Mouse (Mus musculus) megakaryocyte, embryonic 14.5 days (primary cell): ENCODE data around the gene Grtp1. TPM values are rescaled to one million over a fixed set of nuclear protein-coding genes. Genes with fewer than 3 reads are reported as not detected.

ENCODE experiments used
- H3K27me3 ChIP-seq: replicated peaks from 2 replicates; pipeline ENCODE3; 2012; ENCODE audit warnings: inconsistent platforms
- H3K36me3 ChIP-seq: replicated peaks from 2 replicates; pipeline ENCODE3; 2012; ENCODE audit warnings: low read length, inconsistent platforms, mixed read lengths
- H3K4me1 ChIP-seq: 2 replicates; pipeline ENCODE4 v1.6.1; 2012; ENCODE audit warnings: inconsistent platforms
- H3K4me3 ChIP-seq: replicated peaks from 2 replicates; pipeline ENCODE3; 2012; ENCODE audit warnings: moderate library complexity, mild to moderate bottlenecking, inconsistent platforms
- H3K9me3 ChIP-seq: 2 replicates; pipeline ENCODE4 v1.6.1; 2012; ENCODE audit warnings: inconsistent platforms
- FLI1 ChIP-seq: IDR thresholded peaks from 2 replicates; pipeline ENCODE4 v1.6.1; 2012; ENCODE audit warnings: low read length, inconsistent platforms, mixed read lengths
- GATA1 ChIP-seq: IDR thresholded peaks from 3 replicates; pipeline ENCODE4 v1.6.1; 2012; ENCODE audit warnings: mixed read lengths, low read length, inconsistent platforms, borderline replicate concordance
- polyA plus RNA-seq: library from polyadenylated mRNA; stranded (reverse); fragments of >175 nt; gene quantifications from 2 replicates; pipeline ENCODE4 v1.2.3, GENCODE M21; 2012; ENCODE audit warnings: low replicate concordance; ENCODE audit not compliant: insufficient read depth

Grtp1 gene
- polyA plus RNA-seq, 1 experiment, result 26.7 TPM

DNA sequence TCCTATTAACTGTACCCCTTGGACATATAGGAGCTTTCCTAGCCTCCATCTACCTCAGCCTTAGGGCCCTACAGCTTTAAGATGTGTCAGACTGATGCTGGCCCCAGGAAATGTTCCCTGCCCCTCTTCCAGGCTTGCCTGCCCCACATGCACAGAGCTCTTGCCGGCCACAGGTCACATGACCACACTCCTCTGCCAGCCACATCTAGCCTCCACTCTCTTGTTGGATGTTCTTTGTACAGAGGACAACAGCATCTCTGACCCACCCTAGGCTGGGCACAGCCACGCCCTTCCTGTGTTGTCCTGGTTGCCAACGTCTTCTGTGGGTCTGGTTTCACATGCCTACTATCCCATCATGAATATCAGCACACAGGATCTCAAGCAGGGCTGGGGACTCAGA lies 26.8 kb upstream of the Grtp1 start:
- Histone ChIP-seq H3K4me3 (no peak overlapping the region), H3K4me1 (peaks cover 35% of the 10 kb centered on the region), H3K27me3 (peaks cover 96% of the 10 kb centered on the region), H3K9me3 (no peaks in the 10 kb centered on the region), H3K36me3 (no peaks in the 10 kb centered on the region)
- TF ChIP-seq GATA1, result no peak
- TF ChIP-seq FLI1, result no peak

DNA sequence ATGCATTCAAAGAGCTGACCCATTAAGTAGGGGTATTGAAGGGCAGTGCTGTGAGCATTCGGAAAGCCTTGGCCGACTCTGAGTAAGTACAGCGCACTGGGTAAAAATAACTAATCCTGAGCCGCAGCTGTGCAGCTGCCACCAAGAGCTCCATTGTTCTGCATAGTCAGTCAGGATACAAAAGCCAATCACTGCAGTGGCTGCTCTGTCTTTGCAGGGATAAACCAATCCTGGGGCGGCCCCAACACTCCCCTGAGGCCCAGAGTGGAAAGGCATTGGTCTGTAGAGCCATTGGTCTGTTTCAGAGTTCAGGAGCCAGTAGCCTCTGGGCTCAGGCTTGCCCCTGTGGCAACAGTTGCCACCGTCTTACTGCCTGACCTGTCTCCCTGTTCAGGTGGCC lies 25.9 kb upstream of the Grtp1 start:
- peaks cover 33% of the 10 kb centered on the region for H3K4me1 ChIP-seq
- no peaks in the 10 kb centered on the region for H3K36me3 ChIP-seq
- no peaks in the 10 kb centered on the region for H3K9me3 ChIP-seq
- no peak overlapping the region for H3K4me3 ChIP-seq
- peaks cover 98% of the 10 kb centered on the region for H3K27me3 ChIP-seq
- TF ChIP-seq FLI1 (no peak), GATA1 (no peak)

DNA sequence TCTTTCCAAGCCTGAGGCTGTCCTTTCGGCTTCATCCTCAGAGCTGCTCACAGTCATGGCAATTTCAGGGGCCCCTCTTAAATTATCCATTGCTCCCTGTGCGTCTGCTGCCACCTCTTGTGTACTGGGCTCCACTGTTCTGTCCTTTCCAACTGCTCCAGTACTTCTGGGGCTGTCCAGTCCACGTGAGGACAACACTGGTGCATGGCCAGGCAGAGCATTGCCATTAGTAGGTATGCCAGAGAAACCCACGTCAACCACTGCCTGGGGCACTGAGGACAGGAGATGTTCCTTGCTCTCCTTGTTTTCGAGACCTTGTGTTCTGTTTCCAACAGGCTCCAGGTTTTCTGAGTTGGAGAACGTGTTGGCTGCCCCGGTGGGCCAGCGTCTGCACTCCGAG lies 24.0 kb upstream of the Grtp1 start:
- H3K36me3 ChIP-seq, result no peaks in the 10 kb centered on the region
- H3K27me3 ChIP-seq, result peaks cover 92% of the 10 kb centered on the region
- H3K4me3 ChIP-seq, result no peak overlapping the region
- peaks cover 36% of the 10 kb centered on the region for H3K4me1 ChIP-seq
- no peaks in the 10 kb centered on the region for H3K9me3 ChIP-seq
- TF ChIP-seq FLI1 (no peak), GATA1 (no peak)

DNA sequence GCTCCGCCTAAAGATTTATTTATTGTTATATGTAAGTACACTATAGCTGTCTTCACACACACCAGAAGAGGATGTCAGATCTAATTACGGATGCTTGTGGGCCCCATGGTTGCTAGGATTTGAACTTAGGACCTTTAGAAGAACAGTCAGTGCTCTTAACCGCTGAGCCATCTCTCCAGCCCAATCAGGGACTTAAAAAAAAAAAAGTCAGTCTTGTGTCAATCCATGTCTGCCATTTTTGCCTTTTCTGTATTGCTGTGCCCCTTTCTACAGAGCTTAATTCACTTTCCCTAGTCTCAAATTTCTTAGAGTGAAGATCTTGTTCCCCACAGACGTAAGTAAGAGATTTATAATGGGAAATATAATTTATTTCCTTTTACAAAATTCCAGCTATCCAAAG lies 18.0 kb upstream of the Grtp1 start:
- peaks cover 46% of the 10 kb centered on the region for H3K27me3 ChIP-seq

DNA sequence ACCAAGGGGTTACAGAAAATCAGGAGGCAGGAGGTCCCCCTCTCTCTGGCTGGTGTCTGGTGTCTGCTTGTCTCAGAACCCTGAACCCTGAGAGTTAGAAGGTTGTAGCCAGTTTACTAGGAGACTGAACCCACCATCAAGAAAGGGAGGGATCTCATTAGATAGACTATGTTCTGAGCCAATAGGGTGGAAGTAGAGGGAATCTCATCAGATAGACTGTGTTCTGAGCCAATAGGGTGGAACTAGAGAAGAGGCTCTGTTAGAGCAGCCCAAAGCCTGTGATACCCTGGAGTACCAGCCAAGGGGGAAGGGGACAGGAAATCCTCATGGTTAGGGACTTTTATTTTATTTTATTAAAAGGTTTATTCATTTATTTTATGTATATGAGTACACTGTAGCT lies 17.6 kb upstream of the Grtp1 start:
- H3K9me3 ChIP-seq, result no peaks in the 10 kb centered on the region
- no peaks in the 10 kb centered on the region for H3K36me3 ChIP-seq
- peaks cover 42% of the 10 kb centered on the region for H3K27me3 ChIP-seq
- H3K4me3 ChIP-seq, result no peak overlapping the region
- peaks cover 50% of the 10 kb centered on the region for H3K4me1 ChIP-seq
- TF ChIP-seq GATA1 (no peak), FLI1 (no peak)

More for the DNA sequence above, 18.0 kb upstream of the Grtp1 start:
- H3K4me1 ChIP-seq, result peaks cover 50% of the 10 kb centered on the region
- H3K36me3 ChIP-seq, result no peaks in the 10 kb centered on the region
- no peaks in the 10 kb centered on the region for H3K9me3 ChIP-seq
- no peak for TF ChIP-seq FLI1
- TF ChIP-seq GATA1, result no peak
- no peak overlapping the region for H3K4me3 ChIP-seq

DNA sequence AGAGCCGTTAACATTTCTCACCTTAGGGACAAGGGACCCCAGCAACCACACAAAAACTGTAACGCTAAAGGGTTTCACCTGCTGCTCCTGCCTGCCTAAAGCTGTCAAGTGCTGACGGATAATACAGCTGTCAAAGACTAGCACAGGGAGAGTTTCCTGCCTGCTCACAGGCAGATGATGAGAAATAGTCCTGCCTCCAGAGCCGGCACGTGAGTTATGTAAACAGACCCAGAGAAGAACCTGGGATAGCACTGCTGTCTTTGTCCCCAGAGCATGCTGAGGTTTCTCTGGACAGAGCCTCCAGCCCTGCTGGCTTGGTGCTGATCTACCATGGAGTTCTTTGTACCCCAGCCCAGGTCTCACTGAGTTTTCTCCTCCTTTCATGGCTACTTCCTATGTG lies 16.7 kb upstream of the Grtp1 start:
- no peaks in the 10 kb centered on the region for H3K9me3 ChIP-seq
- H3K4me1 ChIP-seq, result peaks cover 57% of the 10 kb centered on the region
- no peak overlapping the region for H3K4me3 ChIP-seq
- H3K36me3 ChIP-seq, result no peaks in the 10 kb centered on the region
- peaks cover 33% of the 10 kb centered on the region for H3K27me3 ChIP-seq
- TF ChIP-seq GATA1, result no peak
- no peak for TF ChIP-seq FLI1

DNA sequence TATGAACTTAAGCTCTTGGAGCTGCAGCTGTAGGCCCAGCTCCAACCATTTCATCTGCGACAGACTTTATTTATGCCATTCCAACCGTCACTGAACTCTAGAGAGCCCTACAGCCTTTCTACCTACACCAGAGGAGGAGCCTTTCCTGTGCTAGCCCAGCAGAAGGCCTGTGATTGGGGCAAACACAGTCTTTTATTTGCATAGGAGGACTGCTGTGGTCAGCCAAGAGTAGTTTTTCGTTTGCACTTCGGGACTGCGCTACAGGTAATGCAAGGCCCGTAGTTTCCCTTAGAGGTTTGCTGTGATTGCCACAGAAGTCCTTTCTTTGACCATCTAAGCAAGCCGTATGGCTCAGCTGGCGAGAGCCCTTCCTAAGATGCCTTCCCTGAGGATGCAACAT lies 16.0 kb upstream of the Grtp1 start:
- no peak overlapping the region for H3K4me3 ChIP-seq
- peaks cover 26% of the 10 kb centered on the region for H3K27me3 ChIP-seq
- H3K9me3 ChIP-seq, result no peaks in the 10 kb centered on the region
- TF ChIP-seq FLI1, result no peak
- no peak for TF ChIP-seq GATA1
- H3K4me1 ChIP-seq, result peaks cover 60% of the 10 kb centered on the region
- H3K36me3 ChIP-seq, result no peaks in the 10 kb centered on the region

DNA sequence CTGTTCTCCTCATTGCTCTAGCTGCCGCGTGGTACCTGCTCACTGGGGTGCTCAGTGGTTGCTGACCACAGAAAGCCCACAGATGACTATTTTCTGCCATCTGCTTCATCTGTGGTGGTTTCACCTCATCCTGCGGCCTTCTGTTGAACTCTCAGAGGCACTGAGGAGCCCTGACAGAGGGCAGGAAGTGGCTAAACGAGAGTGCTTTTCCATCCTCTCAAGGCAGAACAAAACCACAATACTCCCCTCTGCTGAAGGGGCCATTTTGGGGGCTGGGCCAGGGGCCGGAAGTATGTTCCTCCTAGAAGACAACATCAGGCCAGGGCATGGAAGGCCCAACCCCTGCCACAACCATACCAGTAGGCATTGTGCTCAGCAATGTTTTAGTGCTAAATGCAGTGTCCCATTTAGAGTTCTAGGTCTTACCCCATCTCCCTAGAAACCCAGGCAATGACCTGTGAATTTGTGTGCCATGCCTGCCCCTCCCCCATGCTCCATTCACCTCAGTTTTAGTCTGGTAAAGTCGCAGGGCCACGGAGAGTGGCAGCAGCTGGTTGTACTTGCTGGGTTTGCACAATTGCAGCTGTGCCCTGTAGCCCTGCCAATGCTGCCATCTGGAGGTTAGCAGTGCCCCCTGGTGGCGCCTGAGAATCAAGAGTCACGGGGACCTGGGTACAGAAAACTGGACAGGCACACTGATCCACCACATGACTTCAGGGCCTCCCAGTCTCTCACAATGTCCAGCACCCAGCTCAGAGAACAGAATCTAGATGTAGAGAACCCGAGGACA lies 13.3 kb upstream of the Grtp1 start:
- H3K36me3 ChIP-seq, result no peaks in the 10 kb centered on the region
- peak overlapping the region; percentile 89 for H3K4me3 ChIP-seq

DNA sequence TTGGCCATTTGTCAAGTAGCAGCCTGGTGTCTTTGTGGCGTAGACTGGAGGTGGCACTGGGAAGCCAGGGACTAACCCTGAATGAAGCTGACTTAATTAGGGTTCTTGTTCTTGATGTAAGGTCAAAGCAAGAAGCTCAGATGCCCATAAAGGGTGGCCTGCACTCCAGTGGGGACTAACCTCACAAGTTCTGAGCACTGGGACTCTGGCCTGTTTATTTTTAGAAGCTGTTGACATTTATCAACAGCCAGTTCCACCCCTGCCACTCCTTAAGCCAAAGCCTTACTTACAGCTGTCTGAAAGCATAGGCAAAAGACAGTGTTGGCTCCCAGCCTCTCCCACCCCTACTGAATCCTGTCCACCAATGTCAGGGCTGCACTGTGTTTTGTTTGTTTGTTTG lies 9.3 kb upstream of the Grtp1 start:
- Histone ChIP-seq H3K36me3 (peaks cover 8% of the 10 kb centered on the region), H3K4me3 (peak overlapping the region; percentile 83), H3K27me3 (no peaks in the 10 kb centered on the region), H3K9me3 (no peaks in the 10 kb centered on the region), H3K4me1 (peaks cover 93% of the 10 kb centered on the region)
- TF ChIP-seq GATA1, result no peak
- TF ChIP-seq FLI1, result no peak

More for the DNA sequence above, 13.3 kb upstream of the Grtp1 start:
- H3K4me1 ChIP-seq, result peaks cover 78% of the 10 kb centered on the region
- TF ChIP-seq FLI1, result 0 out of 2 replicates have a peak, but pooled peaks have one; percentile 43
- no peak for TF ChIP-seq GATA1
- no peaks in the 10 kb centered on the region for H3K9me3 ChIP-seq
- peaks cover 7% of the 10 kb centered on the region for H3K27me3 ChIP-seq

DNA sequence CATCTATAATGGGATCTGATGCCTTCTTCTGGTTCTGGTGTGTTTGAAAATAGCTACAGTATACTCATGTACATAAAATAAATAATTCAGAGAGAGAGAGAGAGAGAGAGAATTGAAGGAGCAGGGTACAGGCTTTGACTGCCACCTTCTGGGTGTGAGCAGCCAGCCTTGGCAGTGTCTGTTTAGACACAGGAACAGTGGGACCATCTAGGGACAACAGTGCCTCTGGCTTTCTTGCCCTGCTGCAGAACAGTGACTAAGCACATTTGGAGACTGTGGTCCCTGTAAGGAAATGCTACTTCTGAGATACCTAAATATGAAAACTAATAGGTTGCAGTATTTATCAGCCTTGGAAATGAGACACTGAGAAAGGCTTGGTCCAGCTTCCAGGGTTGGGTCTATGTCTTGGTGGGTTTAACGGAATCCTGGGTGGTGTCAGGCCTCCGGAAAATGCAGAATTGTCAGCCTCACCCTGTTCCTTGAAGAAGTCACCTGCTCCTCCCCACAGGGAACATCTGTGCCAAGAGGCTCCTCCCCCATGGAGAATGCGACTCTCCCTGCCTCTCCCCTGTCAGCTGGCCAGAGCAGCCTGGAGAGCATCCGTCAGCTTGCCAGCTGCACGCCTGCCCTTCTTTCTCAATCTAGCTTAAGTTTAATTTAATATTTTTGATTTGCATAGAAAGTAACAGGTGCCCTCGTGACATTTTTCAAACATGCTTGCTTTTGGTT lies 8.4 kb upstream of the Grtp1 start:
- H3K27me3 ChIP-seq, result no peaks in the 10 kb centered on the region
- peaks cover 17% of the 10 kb centered on the region for H3K36me3 ChIP-seq
- no peaks in the 10 kb centered on the region for H3K9me3 ChIP-seq
- H3K4me1 ChIP-seq, result peaks cover 93% of the 10 kb centered on the region
- peak overlapping the region; percentile 83 for H3K4me3 ChIP-seq
- TF ChIP-seq FLI1 (no peak), GATA1 (no peak)
